Mouse (Mus musculus) left cerebral cortex, adult 11 months (tissue): Measurements from ENCODE around the gene Gm43720.

Experiments
- DNase-seq: peaks from one replicate; pipeline ENCODE4 v3.0.0; 2022; ENCODE audit warnings: low spot score

The Gm43720 gene

DNA sequence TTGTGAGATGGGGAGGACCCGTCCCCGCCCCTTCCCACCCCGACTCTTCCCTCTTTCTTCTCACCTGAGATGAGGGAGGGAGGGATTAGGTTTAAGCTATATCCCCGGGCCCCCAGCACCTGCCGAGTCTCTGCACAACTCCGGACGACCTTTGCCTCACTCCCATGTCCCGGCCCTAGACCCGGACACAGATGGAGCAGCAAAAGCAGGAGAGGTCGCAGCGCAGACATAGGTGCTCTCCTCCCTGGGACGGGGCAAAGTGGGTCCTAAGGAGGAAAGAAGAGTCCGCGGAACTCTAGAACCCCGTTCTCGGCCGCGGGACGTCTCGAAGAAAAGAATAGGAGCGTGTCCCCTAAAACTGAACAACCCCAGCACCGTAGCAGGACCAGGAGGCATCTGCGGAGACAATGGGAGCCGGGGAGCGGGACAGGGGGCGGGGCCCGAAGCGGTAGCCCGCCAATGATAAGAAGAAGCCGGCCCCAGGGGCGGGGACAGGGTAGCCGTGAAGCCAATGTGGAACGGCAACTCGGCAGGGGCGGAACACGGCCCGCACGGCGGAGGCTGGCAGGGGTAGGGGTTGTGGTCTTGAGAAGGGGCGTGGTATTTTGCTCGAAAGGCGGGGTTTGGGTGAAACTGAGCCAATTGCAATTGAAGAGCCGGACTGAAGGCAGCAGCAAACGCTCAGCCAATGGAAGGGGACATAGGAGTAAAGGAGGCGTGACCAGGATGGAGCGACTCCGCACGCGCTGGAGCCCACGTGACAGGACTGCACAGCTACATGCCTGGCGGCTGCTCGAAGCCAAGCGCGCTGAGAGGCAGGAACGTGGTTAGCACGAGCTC lies at the start of gene Gm43720, which contains the start of the genes Gpc2 and Stag3:
Gm43720 (minus strand) TSS at position 374 of the 840 bp plus-strand sequence.
Gpc2 (minus strand) TSS at position 421 of the 840 bp plus-strand sequence.
Stag3 (plus strand) TSS at position 656 of the 840 bp plus-strand sequence.
- no peak for DNase-seq

DNA sequence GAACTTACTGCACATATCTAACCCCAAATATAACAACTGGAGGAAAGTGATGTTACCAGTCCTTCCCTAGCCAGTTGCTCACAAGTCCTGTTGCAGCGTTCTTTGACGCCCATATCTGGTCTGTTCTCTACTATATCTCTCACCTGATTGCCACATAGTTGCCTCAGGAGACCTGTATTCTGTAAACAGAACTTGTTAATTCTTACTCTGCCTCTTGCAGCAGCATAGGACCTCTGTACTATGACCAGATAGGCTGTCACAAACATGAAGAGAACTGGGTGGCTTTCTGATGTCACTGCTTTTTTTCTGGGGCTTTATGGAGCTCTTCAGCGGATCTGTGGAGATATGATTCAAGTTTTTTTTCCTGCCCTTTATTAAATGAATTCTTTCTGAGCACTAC lies 33.0 kb upstream of the Gm43720 start:
- no peak for DNase-seq

DNA sequence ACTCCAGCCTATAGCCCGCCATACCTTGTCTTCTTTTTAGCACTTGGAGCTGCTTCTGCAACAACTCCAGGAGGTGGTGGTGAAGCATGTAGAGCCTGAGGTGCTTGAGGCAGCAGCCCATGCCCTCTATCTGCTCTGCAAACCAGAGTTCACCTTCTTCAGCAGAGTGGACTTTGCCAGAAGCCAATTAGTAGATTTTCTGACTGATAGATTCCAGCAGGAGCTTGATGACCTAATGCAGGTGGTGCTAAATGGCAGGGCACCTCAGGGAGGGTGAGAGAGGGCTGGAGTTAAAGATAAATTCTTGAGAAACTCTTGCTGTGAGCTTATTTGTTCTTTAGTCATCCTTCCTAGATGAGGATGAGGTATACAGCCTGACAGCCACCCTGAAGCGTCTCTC lies 19.9 kb upstream of the Gm43720 start:
- no peak for DNase-seq

DNA sequence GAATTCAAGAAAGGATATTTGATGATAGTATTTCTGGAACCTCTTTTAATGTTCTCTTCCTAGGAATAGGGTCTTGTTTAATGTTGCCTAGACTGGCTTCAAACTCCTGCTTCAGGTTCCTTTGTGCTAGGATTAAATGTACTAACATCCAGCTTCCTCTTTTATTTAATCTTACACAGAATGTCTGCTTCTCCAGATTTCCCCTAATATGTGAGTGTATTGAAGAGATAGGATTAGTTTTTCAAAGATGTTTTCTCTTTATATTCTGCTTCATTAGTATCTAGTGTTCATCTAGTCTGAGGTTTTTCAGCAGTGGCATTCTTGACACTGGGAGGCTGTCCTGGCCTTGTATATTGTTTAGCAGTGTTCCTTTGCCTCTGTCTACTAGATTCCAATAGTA lies 14.4 kb upstream of the Gm43720 start:
- no peak for DNase-seq

DNA sequence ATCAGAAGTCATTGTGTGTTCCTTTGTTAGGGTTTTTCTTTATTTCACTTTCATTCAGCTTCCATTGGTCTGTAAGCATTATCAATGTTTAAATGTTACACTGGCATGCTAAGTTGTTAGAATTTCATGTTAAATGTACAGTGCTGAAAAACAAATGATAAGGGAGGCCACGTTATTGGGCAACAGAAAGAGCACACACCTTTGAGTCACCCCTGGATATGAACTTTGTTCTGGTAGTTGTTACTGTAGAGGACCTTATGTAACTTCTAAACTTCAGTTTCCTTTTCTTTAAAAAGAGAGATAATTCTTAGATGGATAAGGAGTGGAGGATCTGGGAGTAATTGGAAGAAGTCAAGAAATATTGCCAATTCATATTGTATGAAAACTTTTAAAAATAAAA lies 11.9 kb upstream of the Gm43720 start:
- DNase-seq = no peak

DNA sequence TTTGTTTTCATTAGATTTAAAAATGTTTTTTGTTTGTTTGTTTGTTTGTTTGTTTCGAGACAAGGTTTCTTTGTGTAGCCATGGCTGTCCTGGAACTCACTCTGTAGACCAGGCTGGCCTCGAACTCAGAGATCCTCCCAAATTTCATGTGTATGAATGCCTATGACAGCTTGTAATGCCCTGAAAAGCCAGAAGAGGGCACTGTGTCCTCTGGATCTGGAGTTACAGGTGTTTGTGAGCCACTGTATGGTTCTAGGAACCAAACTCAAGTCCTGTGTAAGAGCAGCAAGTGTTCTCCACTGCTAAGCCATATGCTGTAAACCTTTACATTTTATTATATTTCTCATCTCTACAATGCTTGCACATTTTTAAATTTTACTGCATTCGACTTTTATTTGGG lies 8.1 kb upstream of the Gm43720 start:
- DNase-seq = no peak

DNA sequence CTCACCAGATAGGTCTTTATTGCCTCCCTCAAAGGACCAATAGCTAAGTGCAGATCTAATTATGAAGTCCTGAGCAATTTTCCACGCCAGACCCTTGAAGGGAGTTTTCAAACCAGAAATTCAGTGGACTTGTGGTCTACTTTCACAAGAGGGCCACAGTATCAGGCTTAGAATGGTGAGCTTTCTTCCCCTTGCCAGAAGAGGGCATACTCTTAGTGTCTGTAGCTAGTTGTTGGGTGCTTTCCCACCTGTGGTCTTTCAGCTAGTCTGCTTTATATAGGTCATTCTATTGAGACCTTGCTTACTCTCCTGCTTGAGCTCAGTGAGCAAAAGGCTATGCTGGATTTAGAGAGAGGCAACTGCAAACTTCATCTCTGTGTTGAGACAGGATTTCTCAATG lies 3.8 kb upstream of the Gm43720 start:
- no peak for DNase-seq

DNA sequence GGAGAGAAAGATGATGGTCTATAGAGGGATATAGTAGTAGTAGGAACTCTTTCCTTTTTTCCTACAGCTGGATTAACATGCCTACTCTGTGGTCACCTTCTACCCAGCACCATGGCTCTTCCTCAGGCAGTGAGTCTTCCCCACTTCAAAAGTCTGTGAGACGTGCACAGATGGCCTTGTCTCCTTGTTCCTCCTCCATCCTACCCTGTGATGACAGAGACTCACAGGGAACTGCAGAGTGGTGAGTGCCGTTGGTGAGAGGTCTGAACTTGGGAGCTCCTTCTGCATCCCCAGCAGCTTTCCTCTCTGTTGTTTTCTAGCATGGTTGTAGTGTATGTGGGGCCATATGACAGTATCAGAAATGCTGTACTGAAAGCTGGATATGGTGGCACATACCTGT lies 2.0 kb upstream of the Gm43720 start:
- no peak for DNase-seq

DNA sequence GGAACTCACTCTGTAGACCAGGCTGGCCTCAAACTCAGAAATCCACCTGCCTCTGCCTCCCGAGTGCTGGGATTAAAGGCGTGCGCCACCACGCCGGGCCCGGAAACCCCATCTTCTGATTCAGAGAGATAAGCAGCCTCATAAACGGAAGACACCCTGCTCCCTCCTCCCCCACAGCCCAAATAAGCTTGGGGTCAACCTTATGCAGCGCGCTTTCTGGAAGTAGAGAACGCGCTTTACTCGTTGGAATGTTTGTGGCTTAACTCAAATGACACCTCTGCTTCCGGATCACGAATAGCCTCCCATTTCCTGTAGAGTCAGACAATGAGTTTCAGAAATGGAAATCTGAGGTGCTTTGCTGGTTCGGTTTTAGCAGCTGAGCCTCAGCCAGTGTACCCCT lies 1.1 kb upstream of the Gm43720 start:
- DNase-seq = no peak

DNA sequence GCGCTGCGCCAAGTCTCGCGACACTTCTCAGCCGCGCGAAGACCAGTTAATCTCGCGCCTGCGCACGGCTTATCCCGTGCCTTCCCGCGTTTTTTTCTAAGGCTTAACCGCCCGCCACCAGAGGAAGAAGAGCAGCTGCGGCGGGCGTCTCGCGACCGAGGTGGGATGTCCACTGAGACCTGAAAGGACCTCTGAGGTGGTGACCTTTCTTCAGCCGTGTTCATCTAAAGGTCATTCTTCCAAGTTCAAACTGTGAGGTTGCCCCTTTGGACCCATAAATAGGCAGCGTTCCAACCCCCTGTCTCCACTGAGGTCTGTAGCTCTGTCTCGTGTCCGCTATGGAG lies 639 bp upstream of the Gm43720 start:
- no peak for DNase-seq

DNA sequence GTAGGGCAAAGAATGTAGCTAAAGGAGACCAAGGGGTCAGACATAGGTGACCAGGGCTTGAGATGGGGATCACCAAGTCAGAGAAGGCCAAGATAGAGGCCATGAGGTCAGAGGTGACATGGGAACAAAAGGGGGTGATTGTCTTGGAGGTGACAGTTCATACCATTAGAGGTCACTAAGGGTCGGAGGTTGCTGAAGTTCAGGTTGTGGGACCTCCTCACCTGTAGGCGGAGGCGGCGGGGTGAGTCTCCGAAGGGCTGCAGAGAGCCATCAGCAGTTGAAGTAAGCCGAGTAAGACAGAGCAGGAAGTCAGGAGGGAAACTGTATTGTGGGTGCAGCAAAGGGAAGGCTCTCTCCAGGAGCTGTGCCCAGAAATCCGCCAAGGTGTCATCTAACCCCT lies 1.8 kb downstream of the Gm43720 start:
- no peak for DNase-seq

DNA sequence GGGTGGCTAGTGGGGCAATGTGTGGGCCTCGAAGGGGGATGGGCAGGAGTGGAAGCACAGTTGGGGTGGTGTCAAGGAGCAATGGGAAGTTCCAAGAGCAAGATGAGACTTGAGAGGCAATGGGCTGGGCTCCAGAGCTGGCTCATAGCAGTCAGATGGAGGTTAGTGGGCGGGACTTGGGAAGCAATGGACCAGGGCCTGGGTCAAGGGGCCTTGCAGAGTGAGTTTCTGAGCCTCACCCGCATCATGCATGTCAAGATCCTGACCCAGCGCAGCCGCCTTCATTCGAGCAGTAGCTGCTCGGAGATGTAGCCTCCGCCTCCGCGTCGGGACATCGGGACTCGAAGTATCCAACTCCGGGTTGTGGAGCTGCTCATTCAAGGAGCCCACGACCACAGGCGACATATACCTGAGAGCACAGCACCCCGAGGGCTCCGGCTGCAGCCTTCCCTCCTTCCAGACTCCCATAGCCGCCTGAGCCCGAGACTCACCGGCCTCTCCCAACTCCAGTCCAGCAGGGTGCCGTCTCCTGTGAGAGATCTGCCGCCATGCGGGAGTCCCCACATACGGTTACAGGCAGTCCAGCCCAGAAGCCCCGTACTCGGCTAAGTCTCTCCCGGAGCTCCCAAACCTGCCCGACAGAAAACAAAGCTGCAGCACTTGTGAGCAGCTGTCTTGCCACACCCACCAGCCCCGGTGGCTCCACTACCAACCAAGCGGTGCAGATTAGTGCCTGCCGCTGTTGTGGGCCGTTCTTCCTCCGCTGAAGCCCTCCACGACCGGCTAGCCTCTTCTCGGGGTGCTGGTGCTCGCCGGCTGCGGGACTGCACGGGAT lies 4.3 kb downstream of the Gm43720 start:
- no peak for DNase-seq

DNA sequence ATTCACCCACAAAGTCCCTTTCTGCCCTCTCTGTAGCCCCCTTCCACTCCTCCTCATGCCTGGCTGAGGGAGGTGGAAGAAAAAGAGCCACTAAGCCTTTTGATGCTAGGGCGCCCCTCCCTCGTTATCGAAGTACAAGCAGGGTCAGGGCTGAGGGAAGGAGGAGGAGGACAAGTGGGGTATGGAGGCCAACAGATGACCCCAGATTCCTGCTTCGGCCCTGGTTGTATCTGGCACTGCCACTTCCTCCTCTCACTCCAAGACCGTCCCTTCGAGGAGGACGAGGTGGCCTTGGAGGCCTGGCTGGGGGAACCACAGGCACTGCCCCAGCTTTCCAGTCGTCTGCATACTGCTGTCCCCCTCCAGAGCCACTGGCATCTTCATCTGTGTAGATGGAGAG lies 5.6 kb downstream of the Gm43720 start:
- DNase-seq = no peak

DNA sequence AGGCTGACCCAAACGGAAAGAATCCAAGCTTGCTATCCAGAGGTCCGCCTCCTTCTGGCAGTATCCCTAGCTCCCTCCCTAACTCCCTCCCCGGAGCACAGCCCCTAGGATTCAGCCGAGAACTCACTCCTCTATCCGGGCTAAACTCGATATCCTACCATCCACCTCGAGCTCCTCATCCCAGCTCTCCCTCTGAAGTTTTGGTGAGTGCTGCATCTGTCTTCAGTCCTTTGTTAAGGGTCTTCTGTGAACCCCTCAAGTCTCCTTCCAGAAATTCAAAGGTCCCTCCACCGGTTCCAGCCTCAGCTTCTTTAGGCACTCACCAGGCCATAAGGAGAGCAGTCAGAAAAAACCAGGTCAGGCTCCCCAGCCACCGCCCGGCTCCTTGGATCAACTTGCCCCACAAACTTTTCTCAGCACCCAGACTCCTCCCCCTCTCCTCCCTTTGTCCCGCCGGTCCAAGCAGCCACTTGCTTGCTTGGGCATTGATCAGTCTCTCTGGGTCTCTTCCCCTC lies 7.3 kb downstream of the Gm43720 start, which contains the start of gene Gal3st4:
Gal3st4 (minus strand) TSS at position 432 of the 515 bp plus-strand sequence.
- DNase-seq = no peak

DNA sequence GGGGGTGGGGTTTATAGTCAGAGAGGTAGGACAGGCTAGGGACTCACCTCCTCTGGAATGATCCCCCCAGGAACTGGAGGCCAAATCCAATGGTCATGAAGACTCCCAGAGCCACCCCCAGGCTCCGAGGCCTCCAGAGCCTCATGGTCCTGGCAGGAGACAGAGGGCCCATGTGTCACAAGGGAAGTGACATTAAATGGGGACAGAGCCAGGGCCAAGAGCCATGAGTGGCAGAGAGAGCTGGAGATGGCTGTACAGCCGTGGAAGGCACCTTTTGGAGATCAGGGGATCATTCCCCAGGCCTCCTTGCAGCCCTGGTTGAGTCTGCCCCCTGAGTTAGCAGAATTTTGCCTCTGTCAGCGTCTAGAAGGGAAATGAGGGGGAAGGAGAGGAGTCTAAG lies 8.5 kb downstream of the Gm43720 start:
- DNase-seq = no peak

DNA sequence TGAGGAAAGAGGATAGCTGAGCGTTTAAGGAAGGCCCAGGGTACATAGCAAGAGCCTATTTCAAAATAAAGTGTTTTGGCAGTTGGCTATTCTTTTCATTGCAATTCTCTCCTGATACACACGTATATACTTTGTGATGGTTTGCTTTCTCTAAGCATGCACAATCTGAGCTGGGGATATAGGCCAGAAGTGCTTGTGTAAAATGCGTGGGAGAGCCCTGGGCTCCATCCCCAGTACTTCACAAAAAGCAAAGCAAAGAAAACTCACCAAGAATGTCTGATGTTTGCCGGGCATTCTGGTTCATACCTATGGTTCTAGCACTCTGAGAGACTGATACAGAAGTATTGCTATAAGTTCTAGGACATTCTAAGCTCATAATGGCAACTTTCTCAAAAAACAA lies 10.8 kb downstream of the Gm43720 start:
- DNase-seq = no peak

DNA sequence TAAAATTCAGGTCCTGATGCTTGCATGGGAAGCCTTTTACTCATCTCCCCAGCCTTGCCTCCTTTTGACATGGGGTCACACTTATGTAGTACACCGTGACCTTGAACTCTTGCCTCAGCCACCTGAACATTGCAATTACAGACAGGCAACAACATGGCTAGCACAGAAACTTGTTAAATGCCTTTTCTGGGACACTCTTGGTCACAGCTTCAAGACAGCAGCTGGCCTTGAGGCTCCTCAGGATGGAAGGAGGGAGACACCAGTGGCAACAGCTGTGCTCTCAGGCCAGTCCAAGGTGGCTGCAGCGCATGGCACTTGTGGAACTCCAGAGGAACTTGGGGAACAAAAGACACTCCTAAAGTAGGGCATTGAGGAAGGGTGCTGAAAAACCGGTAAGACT lies 12.6 kb downstream of the Gm43720 start:
- no peak for DNase-seq

DNA sequence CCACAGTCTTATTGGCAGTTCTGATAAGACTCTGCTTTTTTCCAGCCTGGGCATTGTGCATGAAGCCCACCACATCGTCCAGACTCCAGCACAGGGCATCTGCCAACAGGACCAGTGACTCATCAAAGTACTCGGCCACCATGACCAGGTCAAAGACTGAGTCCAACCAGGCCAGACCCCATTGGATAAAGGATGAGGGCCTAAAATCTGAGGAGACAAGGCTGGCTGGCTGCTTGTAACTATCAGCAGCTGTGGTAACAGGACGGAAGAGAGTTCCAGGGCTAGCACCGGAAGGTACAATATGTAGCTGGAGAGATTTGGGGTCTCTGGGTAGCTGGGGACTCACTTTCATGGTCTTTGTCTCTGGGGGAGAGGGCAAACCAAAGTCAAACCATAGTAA lies 14.0 kb downstream of the Gm43720 start:
- DNase-seq = no peak

DNA sequence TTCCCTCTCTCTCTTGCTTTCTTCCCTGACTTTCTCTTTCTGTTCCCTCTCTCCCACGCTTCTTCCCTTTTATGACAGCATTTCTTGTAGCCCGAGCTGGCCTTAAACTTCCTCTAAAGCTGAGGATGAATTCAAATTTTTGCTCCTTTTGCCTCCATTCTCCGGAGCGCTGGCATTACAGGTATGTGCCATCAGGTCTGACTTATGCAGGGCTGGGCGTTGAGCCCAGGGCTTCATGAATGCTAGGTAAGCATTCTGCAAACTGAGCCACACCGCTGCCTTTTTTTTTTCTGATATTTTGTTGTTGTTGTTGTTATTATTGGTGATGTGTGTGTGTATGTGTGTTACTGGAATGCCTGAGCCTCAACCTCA lies 15.6 kb downstream of the Gm43720 start:
- no peak for DNase-seq

DNA sequence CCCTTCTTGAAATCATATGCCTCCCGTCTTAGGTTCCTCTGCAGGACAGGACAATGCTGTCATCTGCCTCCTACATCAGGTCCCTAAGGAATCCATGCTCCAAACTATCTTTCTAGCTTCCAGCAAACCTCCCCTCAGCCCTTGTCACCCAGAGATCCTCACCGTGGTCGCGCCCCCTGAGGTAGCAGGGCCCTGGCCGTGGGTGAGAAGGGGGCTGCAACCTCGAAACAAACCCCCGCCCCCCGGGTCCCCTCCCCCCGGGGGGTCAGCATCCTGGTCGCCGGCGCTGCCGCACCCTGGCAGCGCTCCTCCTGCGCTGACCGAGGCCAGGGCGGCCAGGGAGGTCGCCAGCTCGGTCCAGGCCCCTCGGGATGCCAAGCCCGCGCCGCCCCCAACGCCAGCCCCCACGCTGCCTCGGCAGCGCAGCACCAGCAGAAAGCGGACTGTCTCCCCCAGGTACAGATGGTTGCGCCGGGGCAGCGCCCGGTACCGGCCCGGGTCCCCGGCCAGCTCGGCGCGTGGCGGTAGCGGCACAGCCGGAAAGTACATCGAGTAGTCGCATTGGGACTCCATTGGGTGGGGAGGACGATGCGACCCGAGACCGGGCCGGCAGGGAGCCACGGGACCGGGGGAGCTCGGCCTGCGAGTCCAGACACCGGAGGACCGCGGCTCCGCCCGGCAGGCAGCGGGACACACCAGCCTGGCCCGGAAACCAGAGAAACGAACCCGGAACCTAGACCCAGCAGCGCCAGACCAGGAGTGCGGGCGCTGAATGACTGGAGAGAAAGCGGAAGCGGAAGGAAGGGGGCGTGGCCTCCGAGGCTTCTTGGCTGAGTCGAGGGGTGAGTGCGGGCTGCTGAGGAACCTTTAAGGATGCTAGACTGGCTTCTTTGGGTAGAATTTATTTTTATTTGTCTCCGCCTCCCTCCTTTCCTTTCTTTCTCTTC lies 16.2 kb downstream of the Gm43720 start, which contains the start of gene BC037034:
BC037034 (minus strand) TSS at position 774 of the 947 bp plus-strand sequence.
- DNase-seq = peak; percentile 86

DNA sequence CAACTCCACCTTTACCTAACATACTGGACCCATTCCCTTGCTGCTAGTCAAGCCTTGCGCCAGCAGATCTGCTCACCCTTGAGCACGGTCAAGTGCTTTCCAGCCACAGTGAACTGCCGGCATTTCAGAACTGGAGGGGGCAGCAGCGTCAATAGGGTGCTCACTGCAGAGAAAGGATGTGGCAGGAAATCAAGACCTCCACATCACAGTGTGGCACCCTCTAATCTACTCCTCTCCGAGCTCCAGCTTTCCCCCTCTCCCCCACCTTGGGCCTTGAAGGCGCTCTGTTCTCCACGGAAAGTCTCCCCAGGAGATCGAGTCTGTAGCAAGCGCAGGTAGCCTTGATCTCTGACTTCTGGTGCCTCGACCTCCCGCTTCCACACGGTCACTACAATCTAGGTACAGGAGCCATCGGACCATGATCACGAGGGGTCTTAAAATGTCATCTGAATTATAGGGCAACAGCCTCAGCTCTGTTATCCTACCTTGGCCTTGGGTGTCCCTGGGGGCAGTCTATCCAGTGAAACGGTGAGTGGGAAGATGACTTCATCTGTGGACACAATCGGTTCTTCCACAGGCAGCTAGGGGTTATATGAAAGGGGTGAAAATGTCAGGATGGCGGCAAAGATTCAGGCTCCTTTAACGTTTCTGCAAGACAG lies 17.0 kb downstream of the Gm43720 start:
- DNase-seq = no peak
